Mouse (Mus musculus): ENCODE data around the gene Gpr1. TPM values are rescaled to one million over a fixed set of nuclear protein-coding genes. Genes with fewer than 3 reads are reported as not detected.
A peak's percentile ranks its signal among the peaks of the same experiment; 100 is the strongest.
"Not testable (repeated sequence)": the region's sequence is repeated elsewhere in the genome, so short reads cannot be mapped to it uniquely, and the experiment has no call there.

Gpr1 gene
- polyA plus RNA-seq, 1 experiment from 2014 or later, result 0.21 TPM

DNA sequence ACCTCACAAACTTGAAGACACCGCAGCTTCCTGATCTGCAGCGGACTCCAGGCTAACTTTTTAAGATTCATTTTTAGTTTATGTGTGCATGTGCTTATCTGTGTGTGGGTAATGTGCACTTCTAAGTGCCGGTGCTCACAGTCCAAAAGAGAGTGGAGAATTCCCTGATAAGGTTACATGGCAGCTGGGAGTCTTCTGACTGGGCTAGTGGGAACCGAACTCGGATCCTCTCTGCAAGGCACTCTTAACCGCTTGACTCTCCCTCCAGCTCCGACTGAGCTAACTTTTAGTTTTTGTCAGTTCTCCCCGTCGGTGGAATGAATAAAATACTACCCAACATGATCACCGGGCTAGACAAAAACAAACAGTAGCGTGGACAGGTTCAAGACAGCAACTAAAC, 38.5 kb downstream of the Gpr1 start:
- H3K9ac ChIP-seq, result peak overlapping the region; percentile 88
- no peak for ATAC-seq
- peak overlapping the region; percentile 88 for H3K27ac ChIP-seq
- no peaks in the 10 kb centered on the region for H3K9me3 ChIP-seq
- peak overlapping the region; percentile 95 for H3K4me3 ChIP-seq (replicated peaks)
- H3K27me3 ChIP-seq (replicated peaks), result no peaks in the 10 kb centered on the region
- H3K36me3 ChIP-seq, result peaks cover 10% of the 10 kb centered on the region
- WGBS, result 7% methylated on average over 11 of the region's 11 CpGs
- peak overlapping the region; percentile 67 for H3K4me2 ChIP-seq (replicated peaks)
- H3K4me1 ChIP-seq (replicated peaks), result peaks cover 20% of the 10 kb centered on the region

GRCm38 (mm10) chr1:63168638-63169037, 45.7 kb downstream of the Gpr1 start:
- H3K36me3 ChIP-seq, result peaks cover 18% of the 10 kb centered on the region
- H3K9ac ChIP-seq, result no peak overlapping the region
- no peak overlapping the region for H3K4me3 ChIP-seq (replicated peaks)
- H3K4me2 ChIP-seq (replicated peaks), result no peak overlapping the region
- no peaks in the 10 kb centered on the region for H3K4me1 ChIP-seq (replicated peaks)
- no peaks in the 10 kb centered on the region for H3K27me3 ChIP-seq (replicated peaks)
- no peak for ATAC-seq
- no peaks in the 10 kb centered on the region for H3K9me3 ChIP-seq
- WGBS, result 69% methylated on average over 2 of the region's 2 CpGs
- no peak overlapping the region for H3K27ac ChIP-seq

- WGBS, result 94% methylated on average over 13 of the region's 13 CpGs
- peaks cover 8% of the 10 kb centered on the region; the same call in 1 of the 2 replicates for H3K36me3 ChIP-seq
- no peaks in the 10 kb centered on the region for H3K9me3 ChIP-seq
- no peak overlapping the region for H3K4me3 ChIP-seq (replicated peaks)
- no peaks in the 10 kb centered on the region for H3K4me1 ChIP-seq (replicated peaks)
- H3K9ac ChIP-seq, result no peak overlapping the region
- H3K27ac ChIP-seq, result no peak overlapping the region
- no peak for ATAC-seq
- no peak overlapping the region for H3K4me2 ChIP-seq (replicated peaks)
- H3K27me3 ChIP-seq (replicated peaks), result no peaks in the 10 kb centered on the region
Observed at GRCm38 (mm10) chr1:63140231-63140630, 74.1 kb downstream of the Gpr1 start.

DNA sequence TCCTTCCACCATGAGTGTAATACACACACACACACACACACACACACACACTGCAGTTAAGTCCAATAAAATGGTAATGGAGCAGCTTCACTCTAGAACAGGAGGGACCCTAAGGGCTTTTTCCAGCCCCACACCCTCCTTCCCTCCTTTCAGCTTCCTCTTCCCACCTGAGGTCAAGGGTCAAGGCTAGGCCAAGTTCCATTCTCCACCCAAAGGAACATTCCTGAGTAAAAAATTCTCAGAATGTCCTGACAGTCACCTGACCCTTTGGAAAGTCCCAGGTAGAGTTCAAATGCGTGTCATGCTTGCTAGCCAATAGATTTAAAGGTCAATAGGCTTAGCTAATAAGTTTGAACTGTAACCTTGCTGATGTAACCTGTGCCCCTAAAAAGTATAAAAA, 75.8 kb downstream of the Gpr1 start:
- not testable (repeated sequence) for H3K27ac ChIP-seq

DNA sequence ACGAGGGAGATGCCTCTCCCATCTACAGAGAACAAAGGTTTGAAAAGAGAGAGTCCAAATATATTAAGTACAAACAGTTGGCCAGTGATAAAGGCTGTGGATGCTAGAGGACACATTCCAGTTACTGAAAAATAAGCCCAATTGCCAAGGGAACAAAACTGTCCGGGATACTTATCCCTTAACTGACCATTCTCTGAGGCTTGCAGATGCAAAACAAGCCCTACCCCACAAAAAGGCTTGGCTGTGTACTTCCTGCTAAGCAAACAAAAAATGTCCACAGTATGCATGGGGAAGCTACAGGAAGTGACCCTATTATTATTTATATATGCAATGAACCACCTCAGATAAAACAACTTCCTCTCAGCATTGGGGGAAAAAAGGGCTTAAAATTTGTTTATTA, 76.4 kb downstream of the Gpr1 start:
- Histone ChIP-seq H3K27me3 (replicated peaks) (no peaks in the 10 kb centered on the region), H3K4me1 (replicated peaks) (no peaks in the 10 kb centered on the region), H3K9me3 (no peaks in the 10 kb centered on the region), H3K27ac (no peak overlapping the region), H3K9ac (no peak overlapping the region), H3K36me3 (0 out of 2 replicates have a peak, but pooled peaks cover 2% of the 10 kb centered on the region), H3K4me3 (replicated peaks) (no peak overlapping the region), H3K4me2 (replicated peaks) (no peak overlapping the region)
- 80% methylated on average over 2 of the region's 2 CpGs for WGBS
- no peak for ATAC-seq

More for the DNA sequence above, 75.8 kb downstream of the Gpr1 start:
- not testable (repeated sequence) for ATAC-seq; H3K9me3 ChIP-seq; H3K4me3 ChIP-seq (replicated peaks); H3K36me3 ChIP-seq; H3K27me3 ChIP-seq (replicated peaks); H3K4me2 ChIP-seq (replicated peaks); H3K4me1 ChIP-seq (replicated peaks); H3K9ac ChIP-seq
- 91% methylated on average over 1 of the region's 1 CpGs for WGBS

GRCm38 (mm10) chr1:63134530-63134929, 79.8 kb downstream of the Gpr1 start:
- no peak for ATAC-seq
- 78% methylated on average over 3 of the region's 3 CpGs for WGBS
- no peaks in the 10 kb centered on the region for H3K4me1 ChIP-seq (replicated peaks)
- H3K36me3 ChIP-seq, result no peaks in the 10 kb centered on the region
- no peak overlapping the region for H3K4me2 ChIP-seq (replicated peaks)
- H3K9me3 ChIP-seq, result no peaks in the 10 kb centered on the region
- H3K27ac ChIP-seq, result no peak overlapping the region
- no peaks in the 10 kb centered on the region for H3K27me3 ChIP-seq (replicated peaks)
- no peak overlapping the region for H3K4me3 ChIP-seq (replicated peaks)
- H3K9ac ChIP-seq, result no peak overlapping the region

Other genes with a start within 250 kb of the Gpr1 start
- gene Ino80d, start 99.9 kb downstream of the Gpr1 start, polyA plus RNA-seq (2015; fragmentation: Nextera tagmentation; extraction: Ambion mirVana), result 11.5 and 12.4 TPM in 2 replicates
- 545 and 642 TPM in 2 replicates for gene Eef1b2, start 37.7 kb downstream of the Gpr1 start, polyA plus RNA-seq (2015; fragmentation: Nextera tagmentation; extraction: Ambion mirVana)
- gene Ndufs1, start 37.7 kb downstream of the Gpr1 start, polyA plus RNA-seq (2015; fragmentation: Nextera tagmentation; extraction: Ambion mirVana), result 168 and 169 TPM in 2 replicates
- gene Zdbf2, start 58.7 kb upstream of the Gpr1 start, polyA plus RNA-seq (2015; fragmentation: Nextera tagmentation; extraction: Ambion mirVana), result 6.3 and 7.1 TPM in 2 replicates
- 1.5 and 2.1 TPM in 2 replicates for gene Adam23, start 231.3 kb upstream of the Gpr1 start, polyA plus RNA-seq (2015; fragmentation: Nextera tagmentation; extraction: Ambion mirVana)